Mouse (Mus musculus): ENCODE measurements around the gene Pgpep1. TPM values are rescaled to one million over a fixed set of nuclear protein-coding genes. Genes with fewer than 3 reads are reported as not detected.
A peak's percentile ranks its signal among the peaks of the same experiment; 100 is the strongest.

Pgpep1 gene
- polyA plus RNA-seq, 1 experiment from 2014 or later, result 60.3 TPM

GRCm38 (mm10) chr8:70680039-70680438, 19.9 kb upstream of the Pgpep1 start:
- H3K9ac ChIP-seq (replicated peaks; ENCODE audit: low read depth, low read length), result no peak overlapping the region
- no peak overlapping the region for H3K4me3 ChIP-seq (replicated peaks; ENCODE audit: low read length)
- H3K36me3 ChIP-seq (ENCODE audit: control insufficient read depth, insufficient read depth), result no peaks in the 10 kb centered on the region
- no peaks in the 10 kb centered on the region for H3K4me1 ChIP-seq (replicated peaks; ENCODE audit: control insufficient read depth, insufficient read depth, low read length)
- no peak overlapping the region for H3K27ac ChIP-seq (ENCODE audit: low read length)
- H3K9me3 ChIP-seq (ENCODE audit: control insufficient read depth, low read length), result no peaks in the 10 kb centered on the region
- 84% methylated on average over 3 of the region's 3 CpGs for WGBS
- H3K27me3 ChIP-seq (replicated peaks; ENCODE audit: control insufficient read depth, insufficient read depth, low read length), result no peaks in the 10 kb centered on the region
- no peak overlapping the region for H3K4me2 ChIP-seq (ENCODE audit: low read length)
- no peak for ATAC-seq

GRCm38 (mm10) chr8:70679404-70679803, 19.2 kb upstream of the Pgpep1 start:
- H3K27me3 ChIP-seq (replicated peaks; ENCODE audit: control insufficient read depth, insufficient read depth, low read length), result no peaks in the 10 kb centered on the region
- ATAC-seq, result no peak
- 92% methylated on average over 4 of the region's 4 CpGs for WGBS
- no peak overlapping the region for H3K4me2 ChIP-seq (ENCODE audit: low read length)
- H3K4me3 ChIP-seq (replicated peaks; ENCODE audit: low read length), result no peak overlapping the region
- no peaks in the 10 kb centered on the region for H3K36me3 ChIP-seq (ENCODE audit: control insufficient read depth, insufficient read depth)
- no peaks in the 10 kb centered on the region for H3K9me3 ChIP-seq (ENCODE audit: control insufficient read depth, low read length)
- no peak overlapping the region for H3K9ac ChIP-seq (replicated peaks; ENCODE audit: low read depth, low read length)
- H3K27ac ChIP-seq (ENCODE audit: low read length), result no peak overlapping the region
- peaks cover 5% of the 10 kb centered on the region for H3K4me1 ChIP-seq (replicated peaks; ENCODE audit: control insufficient read depth, insufficient read depth, low read length)

GRCm38 (mm10) chr8:70678679-70679078, 18.5 kb upstream of the Pgpep1 start:
- Histone ChIP-seq H3K9ac (replicated peaks; ENCODE audit: low read depth, low read length) (no peak overlapping the region), H3K27ac (ENCODE audit: low read length) (no peak overlapping the region)
- ATAC-seq, result no peak

GRCm38 (mm10) chr8:70677451-70678080, 17.4 kb upstream of the Pgpep1 start:
- Histone ChIP-seq H3K4me1 (replicated peaks; ENCODE audit: control insufficient read depth, insufficient read depth, low read length) (peaks cover 15% of the 10 kb centered on the region), H3K27me3 (replicated peaks; ENCODE audit: control insufficient read depth, insufficient read depth, low read length) (no peaks in the 10 kb centered on the region), H3K27ac (ENCODE audit: low read length) (no peak overlapping the region), H3K9me3 (ENCODE audit: control insufficient read depth, low read length) (no peaks in the 10 kb centered on the region), H3K9ac (replicated peaks; ENCODE audit: low read depth, low read length) (no peak overlapping the region), H3K4me2 (ENCODE audit: low read length) (no peak overlapping the region), H3K36me3 (ENCODE audit: control insufficient read depth, insufficient read depth) (no peaks in the 10 kb centered on the region), H3K4me3 (replicated peaks; ENCODE audit: low read length) (no peak overlapping the region)
- no peak for ATAC-seq
- WGBS, result 92% methylated on average over 15 of the region's 15 CpGs

More at GRCm38 (mm10) chr8:70678679-70679078, 18.5 kb upstream of the Pgpep1 start:
- no peaks in the 10 kb centered on the region for H3K36me3 ChIP-seq (ENCODE audit: control insufficient read depth, insufficient read depth)
- no peak overlapping the region for H3K4me3 ChIP-seq (replicated peaks; ENCODE audit: low read length)
- peaks cover 12% of the 10 kb centered on the region for H3K4me1 ChIP-seq (replicated peaks; ENCODE audit: control insufficient read depth, insufficient read depth, low read length)
- H3K4me2 ChIP-seq (ENCODE audit: low read length), result no peak overlapping the region
- no peaks in the 10 kb centered on the region for H3K27me3 ChIP-seq (replicated peaks; ENCODE audit: control insufficient read depth, insufficient read depth, low read length)
- no peaks in the 10 kb centered on the region for H3K9me3 ChIP-seq (ENCODE audit: control insufficient read depth, low read length)

GRCm38 (mm10) chr8:70675336-70675735, 15.1 kb upstream of the Pgpep1 start:
- 86% methylated on average over 1 of the region's 1 CpGs for WGBS
- no peaks in the 10 kb centered on the region for H3K36me3 ChIP-seq (ENCODE audit: control insufficient read depth, insufficient read depth)
- no peak overlapping the region for H3K4me2 ChIP-seq (ENCODE audit: low read length)
- no peak for ATAC-seq
- no peaks in the 10 kb centered on the region for H3K27me3 ChIP-seq (replicated peaks; ENCODE audit: control insufficient read depth, insufficient read depth, low read length)
- H3K4me3 ChIP-seq (replicated peaks; ENCODE audit: low read length), result no peak overlapping the region
- H3K4me1 ChIP-seq (replicated peaks; ENCODE audit: control insufficient read depth, insufficient read depth, low read length), result peaks cover 19% of the 10 kb centered on the region
- no peaks in the 10 kb centered on the region for H3K9me3 ChIP-seq (ENCODE audit: control insufficient read depth, low read length)
- H3K27ac ChIP-seq (ENCODE audit: low read length), result no peak overlapping the region
- no peak overlapping the region for H3K9ac ChIP-seq (replicated peaks; ENCODE audit: low read depth, low read length)

GRCm38 (mm10) chr8:70674716-70675115, 14.5 kb upstream of the Pgpep1 start:
- no peak overlapping the region for H3K4me3 ChIP-seq (replicated peaks; ENCODE audit: low read length)
- H3K9me3 ChIP-seq (ENCODE audit: control insufficient read depth, low read length), result no peaks in the 10 kb centered on the region
- H3K27me3 ChIP-seq (replicated peaks; ENCODE audit: control insufficient read depth, insufficient read depth, low read length), result no peaks in the 10 kb centered on the region
- no peak for ATAC-seq
- WGBS, result 89% methylated on average over 4 of the region's 4 CpGs
- no peak overlapping the region for H3K9ac ChIP-seq (replicated peaks; ENCODE audit: low read depth, low read length)
- H3K36me3 ChIP-seq (ENCODE audit: control insufficient read depth, insufficient read depth), result no peaks in the 10 kb centered on the region
- H3K4me1 ChIP-seq (replicated peaks; ENCODE audit: control insufficient read depth, insufficient read depth, low read length), result peaks cover 19% of the 10 kb centered on the region
- H3K4me2 ChIP-seq (ENCODE audit: low read length), result no peak overlapping the region
- no peak overlapping the region for H3K27ac ChIP-seq (ENCODE audit: low read length)

GRCm38 (mm10) chr8:70674109-70674508, 13.9 kb upstream of the Pgpep1 start:
- ATAC-seq, result no peak
- WGBS, result 91% methylated on average over 3 of the region's 3 CpGs
- Histone ChIP-seq H3K27ac (ENCODE audit: low read length) (peak overlapping the region; percentile 91), H3K9me3 (ENCODE audit: control insufficient read depth, low read length) (no peaks in the 10 kb centered on the region), H3K4me1 (replicated peaks; ENCODE audit: control insufficient read depth, insufficient read depth, low read length) (peaks cover 19% of the 10 kb centered on the region), H3K4me3 (replicated peaks; ENCODE audit: low read length) (peak overlapping the region; percentile 52), H3K27me3 (replicated peaks; ENCODE audit: control insufficient read depth, insufficient read depth, low read length) (no peaks in the 10 kb centered on the region), H3K4me2 (ENCODE audit: low read length) (peak overlapping the region; percentile 83), H3K36me3 (ENCODE audit: control insufficient read depth, insufficient read depth) (no peaks in the 10 kb centered on the region), H3K9ac (replicated peaks; ENCODE audit: low read depth, low read length) (peak overlapping the region; percentile 59)

GRCm38 (mm10) chr8:70673079-70673856, 13.1 kb upstream of the Pgpep1 start, which contains the start of gene Lsm4:
Gene Lsm4 (plus strand): TSS chr8:70673248.
- no peaks in the 10 kb centered on the region for H3K36me3 ChIP-seq (ENCODE audit: control insufficient read depth, insufficient read depth)
- H3K4me3 ChIP-seq (replicated peaks; ENCODE audit: low read length), result peak within 1 kb of the TSS; percentile 52
- H3K27me3 ChIP-seq (replicated peaks; ENCODE audit: control insufficient read depth, insufficient read depth, low read length), result no peaks in the 10 kb centered on the region
- ATAC-seq, result peak; percentile 98
- no peaks in the 10 kb centered on the region for H3K9me3 ChIP-seq (ENCODE audit: control insufficient read depth, low read length)
- peak within 1 kb of the TSS; percentile 83 for H3K4me2 ChIP-seq (ENCODE audit: low read length)
- peaks cover 19% of the 10 kb centered on the region for H3K4me1 ChIP-seq (replicated peaks; ENCODE audit: control insufficient read depth, insufficient read depth, low read length)
- H3K27ac ChIP-seq (ENCODE audit: low read length), result peak within 1 kb of the TSS; percentile 93
- under 1% methylated on average over 60 of the region's 60 CpGs for WGBS
- peak within 1 kb of the TSS; percentile 60 for H3K9ac ChIP-seq (replicated peaks; ENCODE audit: low read depth, low read length)

GRCm38 (mm10) chr8:70672325-70673078, 12.3 kb upstream of the Pgpep1 start:
- H3K36me3 ChIP-seq (ENCODE audit: control insufficient read depth, insufficient read depth), result no peaks in the 10 kb centered on the region
- peak overlapping the region; percentile 60 for H3K9ac ChIP-seq (replicated peaks; ENCODE audit: low read depth, low read length)
- H3K27ac ChIP-seq (ENCODE audit: low read length), result peak overlapping the region; percentile 93
- peak overlapping the region; percentile 52 for H3K4me2 ChIP-seq (ENCODE audit: low read length)
- H3K4me3 ChIP-seq (replicated peaks; ENCODE audit: low read length), result peak overlapping the region; percentile 40
- H3K9me3 ChIP-seq (ENCODE audit: control insufficient read depth, low read length), result no peaks in the 10 kb centered on the region
- ATAC-seq, result no peak
- 37% methylated on average over 19 of the region's 19 CpGs for WGBS
- H3K27me3 ChIP-seq (replicated peaks; ENCODE audit: control insufficient read depth, insufficient read depth, low read length), result no peaks in the 10 kb centered on the region
- H3K4me1 ChIP-seq (replicated peaks; ENCODE audit: control insufficient read depth, insufficient read depth, low read length), result peaks cover 19% of the 10 kb centered on the region

Data from forebrain, embryonic 16.5 days (tissue).